Mouse (Mus musculus): ENCODE measurements at regions not wholly inside any gene's neighbourhood (a gene's known extent, or its start where the extent isn't known, plus 50 kb on each side); places are given as distances from the start of the nearest gene placed in this dataset.

GRCm38 (mm10) chr9:67676906-67677305 lies 82.3 kb upstream of the C2cd4b start:
- Histone ChIP-seq H3K27me3 (ENCODE audit: control insufficient read depth, insufficient read depth, low read length) (no peaks in the 10 kb centered on the region), H3K9ac (ENCODE audit: low read length) (no peak overlapping the region), H3K4me2 (replicated peaks; ENCODE audit: low read depth) (no peak overlapping the region), H3K27ac (replicated peaks) (no peak overlapping the region), H3K4me1 (replicated peaks; ENCODE audit: control insufficient read depth, insufficient read depth) (no peaks in the 10 kb centered on the region), H3K9me3 (ENCODE audit: control insufficient read depth, low read length) (no peaks in the 10 kb centered on the region), H3K36me3 (ENCODE audit: control insufficient read depth, insufficient read depth, low read length) (no peaks in the 10 kb centered on the region), H3K4me3 (ENCODE audit: low read depth, low read length) (no peak overlapping the region)
- TF ChIP-seq EP300 (optimal IDR thresholded peaks at IDR 0.05) (no peak), CTCF (IDR thresholded peaks at IDR 0.05; ENCODE audit: low read depth) (no peak)
- DNase-seq (ENCODE audit: low spot score) = no peak
- 48% methylated on average over 1 of the region's 1 CpGs for WGBS
- ATAC-seq (ENCODE audit: low FRiP score, low TSS enrichment) = no peak

- no peak overlapping the region for H3K4me3 ChIP-seq (ENCODE audit: low read depth, low read length)
- H3K9me3 ChIP-seq (ENCODE audit: control insufficient read depth, low read length) = no peaks in the 10 kb centered on the region
- no peak overlapping the region for H3K9ac ChIP-seq (ENCODE audit: low read length)
- H3K27me3 ChIP-seq (ENCODE audit: control insufficient read depth, insufficient read depth, low read length) = no peaks in the 10 kb centered on the region
- no peak overlapping the region for H3K4me2 ChIP-seq (replicated peaks; ENCODE audit: low read depth)
- H3K4me1 ChIP-seq (replicated peaks; ENCODE audit: control insufficient read depth, insufficient read depth) = no peaks in the 10 kb centered on the region
- no peak overlapping the region for H3K27ac ChIP-seq (replicated peaks)
- TF ChIP-seq EP300 (optimal IDR thresholded peaks at IDR 0.05) = no peak
- peak; percentile 89 for TF ChIP-seq CTCF (IDR thresholded peaks at IDR 0.05; ENCODE audit: low read depth)
- no peaks in the 10 kb centered on the region for H3K36me3 ChIP-seq (ENCODE audit: control insufficient read depth, insufficient read depth, low read length)
- WGBS = 7% methylated on average over 7 of the region's 7 CpGs
- DNase-seq (ENCODE audit: low spot score) (peak; percentile 78), ATAC-seq (ENCODE audit: low FRiP score, low TSS enrichment) (0 out of 2 replicates have a peak, but pooled peaks have one; percentile 63)
These were observed 75.9 kb upstream of the C2cd4b start for GRCm38 (mm10) chr9:67683367-67683766.

DNA sequence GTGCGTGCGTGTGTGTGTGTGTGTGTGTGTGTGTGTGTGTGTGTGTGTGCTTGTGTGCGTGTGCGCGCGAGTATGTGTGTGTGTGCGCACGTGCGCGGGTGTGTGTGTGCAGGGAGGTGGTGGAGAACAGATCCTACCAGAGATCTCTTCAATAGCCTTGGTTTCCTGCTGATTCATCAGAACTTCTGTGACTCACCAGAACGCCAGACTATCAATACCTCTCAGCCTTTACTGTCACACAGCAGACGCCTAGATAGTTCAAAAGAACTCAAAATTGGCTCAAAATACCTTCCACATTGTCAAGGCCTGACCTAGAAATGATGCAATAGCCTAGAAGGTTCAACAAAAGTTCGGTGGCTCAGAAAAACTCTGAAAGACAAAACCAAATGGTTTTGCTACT lies 66.8 kb upstream of the C2cd4b start:
- Histone ChIP-seq H3K4me3 (ENCODE audit: low read depth, low read length) (no peak overlapping the region), H3K36me3 (ENCODE audit: control insufficient read depth, insufficient read depth, low read length) (no peaks in the 10 kb centered on the region), H3K27ac (replicated peaks) (no peak overlapping the region), H3K9ac (ENCODE audit: low read length) (no peak overlapping the region), H3K27me3 (ENCODE audit: control insufficient read depth, insufficient read depth, low read length) (no peaks in the 10 kb centered on the region), H3K4me2 (replicated peaks; ENCODE audit: low read depth) (no peak overlapping the region), H3K9me3 (ENCODE audit: control insufficient read depth, low read length) (no peaks in the 10 kb centered on the region), H3K4me1 (replicated peaks; ENCODE audit: control insufficient read depth, insufficient read depth) (no peaks in the 10 kb centered on the region)
- DNase-seq (ENCODE audit: low spot score) = no peak
- TF ChIP-seq CTCF (IDR thresholded peaks at IDR 0.05; ENCODE audit: low read depth) = no peak
- no peak for TF ChIP-seq EP300 (optimal IDR thresholded peaks at IDR 0.05)
- WGBS = 79% methylated on average over 13 of the region's 13 CpGs
- no peak for ATAC-seq (ENCODE audit: low FRiP score, low TSS enrichment)

DNA sequence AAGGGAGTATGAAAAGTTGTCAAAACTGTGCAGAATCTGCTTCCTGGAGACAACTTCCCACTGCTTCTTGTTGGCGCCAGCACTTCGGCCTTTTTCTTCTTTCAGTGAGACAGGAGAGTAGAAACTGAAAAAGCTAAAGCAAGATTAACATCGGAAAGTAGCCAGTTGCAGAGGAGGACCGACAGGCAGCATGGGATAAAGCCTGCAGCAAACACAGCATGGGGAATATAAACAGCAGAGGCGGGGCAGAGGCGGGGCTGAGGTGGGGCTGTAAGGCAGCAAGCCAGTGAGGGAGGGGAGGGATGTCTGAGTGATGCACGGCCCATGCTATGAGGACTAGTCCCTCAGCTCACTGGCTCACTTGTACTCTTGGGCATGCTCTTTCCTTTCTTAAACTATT lies 65.5 kb upstream of the C2cd4b start:
- DNase-seq (ENCODE audit: low spot score) = peak; percentile 34
- Histone ChIP-seq H3K27ac (replicated peaks) (no peak overlapping the region), H3K9ac (ENCODE audit: low read length) (no peak overlapping the region), H3K4me2 (replicated peaks; ENCODE audit: low read depth) (0 out of 2 replicates have a peak overlapping the region, but pooled peaks have one; percentile 18), H3K4me3 (ENCODE audit: low read depth, low read length) (no peak overlapping the region), H3K9me3 (ENCODE audit: control insufficient read depth, low read length) (no peaks in the 10 kb centered on the region), H3K27me3 (ENCODE audit: control insufficient read depth, insufficient read depth, low read length) (no peaks in the 10 kb centered on the region), H3K4me1 (replicated peaks; ENCODE audit: control insufficient read depth, insufficient read depth) (no peaks in the 10 kb centered on the region), H3K36me3 (ENCODE audit: control insufficient read depth, insufficient read depth, low read length) (no peaks in the 10 kb centered on the region)
- TF ChIP-seq EP300 (optimal IDR thresholded peaks at IDR 0.05) (no peak), CTCF (IDR thresholded peaks at IDR 0.05; ENCODE audit: low read depth) (no peak)
- WGBS = 6% methylated on average over 7 of the region's 7 CpGs
- ATAC-seq (ENCODE audit: low FRiP score, low TSS enrichment) = no peak

- no peak overlapping the region for H3K4me3 ChIP-seq (ENCODE audit: low read depth, low read length)
- WGBS = 87% methylated on average over 2 of the region's 2 CpGs
- no peaks in the 10 kb centered on the region for H3K9me3 ChIP-seq (ENCODE audit: control insufficient read depth, low read length)
- no peaks in the 10 kb centered on the region for H3K36me3 ChIP-seq (ENCODE audit: control insufficient read depth, insufficient read depth, low read length)
- DNase-seq (ENCODE audit: low spot score) = no peak
- TF ChIP-seq CTCF (IDR thresholded peaks at IDR 0.05; ENCODE audit: low read depth) (no peak), EP300 (optimal IDR thresholded peaks at IDR 0.05) (no peak)
- no peak overlapping the region for H3K4me2 ChIP-seq (replicated peaks; ENCODE audit: low read depth)
- H3K27me3 ChIP-seq (ENCODE audit: control insufficient read depth, insufficient read depth, low read length) = no peaks in the 10 kb centered on the region
- ATAC-seq (ENCODE audit: low FRiP score, low TSS enrichment) = no peak
- H3K4me1 ChIP-seq (replicated peaks; ENCODE audit: control insufficient read depth, insufficient read depth) = no peaks in the 10 kb centered on the region
- H3K27ac ChIP-seq (replicated peaks) = no peak overlapping the region
- no peak overlapping the region for H3K9ac ChIP-seq (ENCODE audit: low read length)
These were observed 60.4 kb upstream of the C2cd4b start for GRCm38 (mm10) chr9:67698796-67699195.

DNA sequence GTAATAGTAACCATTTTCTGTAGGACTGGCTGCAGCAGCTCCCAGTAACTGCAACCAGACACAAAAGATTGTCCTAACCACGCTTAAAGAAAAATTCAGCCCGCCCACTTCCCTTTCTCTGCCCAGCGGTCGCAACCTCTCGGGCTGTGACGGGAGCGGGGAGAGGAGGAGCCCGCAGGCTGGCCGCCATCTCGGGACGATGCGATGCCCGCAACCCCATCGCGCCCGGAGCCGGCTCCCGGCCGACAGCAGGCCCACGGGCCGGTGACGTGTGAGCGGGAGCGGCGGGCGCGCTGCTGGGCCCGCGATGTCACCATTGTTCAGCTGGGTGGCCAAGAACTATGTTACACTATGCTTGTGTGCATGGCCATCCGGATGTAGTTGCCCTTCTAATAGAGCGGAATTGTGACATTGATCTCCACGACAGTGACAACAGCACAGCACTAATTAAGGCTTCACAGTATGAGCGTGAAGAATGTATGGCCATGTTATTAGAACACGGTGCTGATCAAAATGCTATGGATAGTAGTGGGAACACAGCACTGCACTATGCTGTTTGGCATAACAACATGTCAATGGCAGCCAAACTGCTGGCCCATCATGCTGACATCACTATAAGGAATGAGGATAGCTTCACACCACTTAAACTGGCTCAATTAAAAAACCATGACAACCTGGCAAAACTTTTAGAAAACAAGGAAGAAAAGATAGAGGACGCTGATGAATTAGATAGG lies 59.2 kb upstream of the C2cd4b start:
- peak; percentile 54 for ATAC-seq (ENCODE audit: low FRiP score, low TSS enrichment)

More for the DNA sequence above, 59.2 kb upstream of the C2cd4b start:
- peak overlapping the region; percentile 68 for H3K4me2 ChIP-seq (replicated peaks; ENCODE audit: low read depth)
- H3K9me3 ChIP-seq (ENCODE audit: control insufficient read depth, low read length) = no peaks in the 10 kb centered on the region
- TF ChIP-seq CTCF (IDR thresholded peaks at IDR 0.05; ENCODE audit: low read depth) (no peak), EP300 (optimal IDR thresholded peaks at IDR 0.05) (no peak)
- no peaks in the 10 kb centered on the region for H3K4me1 ChIP-seq (replicated peaks; ENCODE audit: control insufficient read depth, insufficient read depth)
- no peaks in the 10 kb centered on the region for H3K36me3 ChIP-seq (ENCODE audit: control insufficient read depth, insufficient read depth, low read length)
- H3K27me3 ChIP-seq (ENCODE audit: control insufficient read depth, insufficient read depth, low read length) = no peaks in the 10 kb centered on the region
- peak; percentile 46 for DNase-seq (ENCODE audit: low spot score)
- peak overlapping the region; percentile 34 for H3K4me3 ChIP-seq (ENCODE audit: low read depth, low read length)
- no peak overlapping the region for H3K27ac ChIP-seq (replicated peaks)
- peak overlapping the region; percentile 51 for H3K9ac ChIP-seq (ENCODE audit: low read length)
- 22% methylated on average over 35 of the region's 35 CpGs for WGBS

Data from stomach, postnatal 0 days (tissue).